Mouse (Mus musculus) hindbrain, postnatal 0 days (tissue): ENCODE measurements around the gene Slc1a7. TPM values are rescaled to one million over a fixed set of nuclear protein-coding genes. Genes with fewer than 3 reads are reported as not detected.
A peak's percentile ranks its signal among the peaks of the same experiment; 100 is the strongest.

ENCODE experiments used
- ATAC-seq: fragments of 200-750 bp; cut with Nextera tagmentation; 2 replicates; pipeline ENCODE4 v1.8.0; 2017; ENCODE audit warnings: mild to moderate bottlenecking, moderate TSS enrichment, moderate library complexity
- DNase-seq: peaks from one replicate; pipeline ENCODE4 v3.0.0-alpha.2; 2015; ENCODE audit warnings: low spot score
- H3K27ac ChIP-seq: fragments of 300-500 bp; sonication (generic); 2 replicates; pipeline ENCODE4 v1.5.1; 2014; ENCODE audit warnings: mild to moderate bottlenecking
- H3K27me3 ChIP-seq: fragments of 300-500 bp; sonication (generic); 2 replicates; pipeline ENCODE4 v1.6.1; 2014; ENCODE audit warnings: low read length, mixed read lengths; ENCODE audit not compliant: insufficient read depth
- H3K36me3 ChIP-seq: fragments of 300-500 bp; sonication (generic); 2 replicates; pipeline ENCODE4 v1.6.1; 2014; ENCODE audit warnings: low read length, mixed read lengths; ENCODE audit not compliant: insufficient read depth
- H3K4me1 ChIP-seq: fragments of 300-500 bp; sonication (generic); 2 replicates; pipeline ENCODE4 v1.6.1; 2014; ENCODE audit warnings: antibody characterized with exemption, low read length, mixed read lengths; ENCODE audit not compliant: insufficient read depth
- H3K4me2 ChIP-seq: fragments of 300-500 bp; sonication (generic); 2 replicates; pipeline ENCODE4 v1.6.1; 2014; ENCODE audit warnings: low read depth, mild to moderate bottlenecking, low read length, moderate library complexity, mixed read lengths
- H3K4me3 ChIP-seq: fragments of 300-500 bp; sonication (generic); 2 replicates; pipeline ENCODE4 v1.5.1; 2014; ENCODE audit warnings: low read length
- H3K9ac ChIP-seq: fragments of 300-500 bp; sonication (generic); replicated peaks from 2 replicates; pipeline ENCODE4 v1.6.1; 2014; ENCODE audit warnings: mild to moderate bottlenecking, low read length, moderate library complexity, mixed read lengths
- H3K9me3 ChIP-seq: fragments of 300-500 bp; sonication (generic); 2 replicates; pipeline ENCODE4 v1.6.1; 2016; ENCODE audit warnings: low read length, mixed read lengths
- CTCF ChIP-seq: IDR thresholded peaks from 2 replicates; pipeline ENCODE4 v1.5.1; 2016; ENCODE audit warnings: antibody characterized with exemption, control low read depth, low read depth
- WGBS: fragments of 180-500 bp; shearing (Covaris S2); extraction: QIAGEN DNeasy Blood & Tissue Kit; methylation state at CpG from one replicate; pipeline ENCODE4 v1.1.7; 2014; 5-methylcytosine and 5-hydroxymethylcytosine counted together
- polyA plus RNA-seq: library from polyadenylated mRNA; unstranded; fragments of >200 nt; fragmentation: Nextera tagmentation; extraction: Ambion mirVana; gene quantifications from 2 replicates; pipeline ENCODE4 v1.2.1, GENCODE M21; 2015
- total RNA-seq: library from RNA; depleted of rRNA; stranded (reverse); fragments of >200 nt; gene quantifications from 2 replicates; pipeline ENCODE4 v1.2.3, GENCODE M21; 2014

Gene Slc1a7
- total and polyA plus RNA-seq, 2 experiments from 2014 or later = 0.05 TPM; not detected in 1

DNA sequence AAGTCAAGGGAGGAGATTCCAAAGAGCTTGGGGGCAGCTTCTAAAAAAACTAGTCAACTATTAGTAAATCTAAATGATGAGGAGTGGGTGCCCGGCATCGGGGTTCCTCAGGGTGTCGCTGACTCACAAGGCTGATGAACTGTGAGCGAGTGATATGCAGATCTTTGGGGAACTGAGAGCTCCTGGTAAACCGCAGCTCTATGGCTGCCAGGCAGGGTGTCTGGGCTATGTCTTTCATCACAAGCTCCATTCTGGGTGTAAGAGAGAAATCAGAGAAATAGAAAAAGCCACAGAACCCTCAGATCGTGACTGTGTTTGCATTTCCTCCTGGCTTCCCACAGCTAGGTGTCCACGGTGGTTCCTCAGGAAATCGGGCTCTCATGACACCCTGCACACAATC is 20.8 kb downstream of the Slc1a7 start:
- DNase-seq (no peak), ATAC-seq (no peak)
- Histone ChIP-seq H3K4me2 (no peak overlapping the region), H3K27ac (no peak overlapping the region), H3K27me3 (no peaks in the 10 kb centered on the region), H3K4me1 (no peaks in the 10 kb centered on the region), H3K36me3 (no peaks in the 10 kb centered on the region), H3K4me3 (no peak overlapping the region), H3K9me3 (no peaks in the 10 kb centered on the region), H3K9ac (no peak overlapping the region)
- WGBS = 70% methylated on average over 8 of the region's 8 CpGs
- no peak for TF ChIP-seq CTCF

DNA sequence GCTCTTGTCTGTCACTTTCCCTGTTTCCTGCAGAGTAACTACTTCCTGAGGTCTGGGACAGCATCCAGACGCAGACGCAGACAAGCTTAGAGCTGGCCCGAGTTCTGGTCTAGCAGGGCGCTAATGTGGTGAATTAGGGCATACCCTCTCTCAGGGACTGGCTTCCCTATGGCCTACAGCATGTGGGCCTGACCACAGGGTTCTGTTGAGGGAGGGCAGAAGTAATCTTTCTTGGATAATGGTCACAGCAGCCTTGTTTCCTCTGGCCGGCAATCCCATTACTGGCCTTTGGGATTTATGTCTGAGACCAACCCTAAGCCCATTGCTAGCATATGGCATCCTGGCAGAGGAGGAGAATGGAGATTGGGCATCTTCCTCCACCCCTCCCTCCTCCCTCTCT is 22.7 kb downstream of the Slc1a7 start:
- ATAC-seq (peak; percentile 52; the same call in 1 of the 2 replicates), DNase-seq (peak; percentile 49)
- Histone ChIP-seq H3K36me3 (no peaks in the 10 kb centered on the region), H3K4me3 (no peak overlapping the region), H3K4me2 (no peak overlapping the region), H3K4me1 (no peaks in the 10 kb centered on the region), H3K9ac (no peak overlapping the region), H3K27ac (no peak overlapping the region; the same call in 1 of the 2 replicates), H3K27me3 (no peaks in the 10 kb centered on the region), H3K9me3 (no peaks in the 10 kb centered on the region)
- no peak for TF ChIP-seq CTCF
- 55% methylated on average over 5 of the region's 5 CpGs for WGBS

DNA sequence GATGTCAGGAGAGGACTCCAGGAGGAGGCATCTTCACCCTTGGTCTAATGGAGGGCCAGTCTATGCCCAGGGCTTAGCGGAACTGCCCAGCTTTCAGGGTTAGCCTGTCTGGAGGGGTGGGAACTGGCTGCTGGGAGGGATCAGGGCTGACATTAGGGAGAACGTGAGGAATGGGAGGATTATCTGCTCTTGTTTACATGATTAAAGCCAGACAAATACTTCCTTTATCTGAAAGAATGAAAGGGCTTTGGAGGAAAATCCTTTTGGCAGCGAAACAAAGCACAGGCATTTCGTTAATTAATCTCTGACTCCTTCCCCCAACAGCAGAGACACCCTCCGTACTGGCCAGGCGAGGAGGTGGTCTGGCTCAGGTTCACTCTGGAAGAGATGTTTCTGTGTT is 23.7 kb downstream of the Slc1a7 start:
- TF ChIP-seq CTCF = no peak
- DNase-seq (no peak), ATAC-seq (no peak)
- H3K9me3 ChIP-seq = no peaks in the 10 kb centered on the region
- H3K4me3 ChIP-seq = no peak overlapping the region
- H3K4me1 ChIP-seq = no peaks in the 10 kb centered on the region
- no peak overlapping the region for H3K9ac ChIP-seq
- H3K27me3 ChIP-seq = no peaks in the 10 kb centered on the region
- H3K4me2 ChIP-seq = no peak overlapping the region
- 21% methylated on average over 6 of the region's 6 CpGs for WGBS
- no peaks in the 10 kb centered on the region for H3K36me3 ChIP-seq
- no peak overlapping the region for H3K27ac ChIP-seq

DNA sequence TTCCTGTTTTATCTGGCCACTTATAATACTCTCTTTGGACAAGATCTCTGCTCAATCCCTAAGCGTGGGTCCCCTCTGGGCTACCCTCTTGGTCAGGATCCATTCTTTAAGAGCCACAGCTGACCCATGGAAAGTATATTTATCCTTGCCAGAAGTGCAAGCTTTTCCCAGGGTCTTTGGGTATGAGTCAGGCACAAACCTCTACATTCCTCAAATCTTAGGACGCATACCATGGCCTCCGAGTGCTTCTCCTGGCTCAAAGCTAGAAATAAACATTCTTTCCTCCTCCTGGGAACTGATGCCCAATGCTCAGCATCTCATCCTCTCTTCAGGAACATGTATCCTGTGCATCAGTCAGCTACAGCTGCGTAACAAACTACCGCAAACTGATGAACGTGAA is 26.9 kb downstream of the Slc1a7 start:
- no peak overlapping the region for H3K4me3 ChIP-seq
- H3K9ac ChIP-seq = no peak overlapping the region
- H3K27ac ChIP-seq = no peak overlapping the region
- no peaks in the 10 kb centered on the region for H3K36me3 ChIP-seq
- 91% methylated on average over 6 of the region's 6 CpGs for WGBS
- H3K9me3 ChIP-seq = no peaks in the 10 kb centered on the region
- no peak for TF ChIP-seq CTCF
- H3K27me3 ChIP-seq = no peaks in the 10 kb centered on the region
- no peaks in the 10 kb centered on the region for H3K4me1 ChIP-seq
- H3K4me2 ChIP-seq = no peak overlapping the region
- ATAC-seq = no peak
- no peak for DNase-seq

DNA sequence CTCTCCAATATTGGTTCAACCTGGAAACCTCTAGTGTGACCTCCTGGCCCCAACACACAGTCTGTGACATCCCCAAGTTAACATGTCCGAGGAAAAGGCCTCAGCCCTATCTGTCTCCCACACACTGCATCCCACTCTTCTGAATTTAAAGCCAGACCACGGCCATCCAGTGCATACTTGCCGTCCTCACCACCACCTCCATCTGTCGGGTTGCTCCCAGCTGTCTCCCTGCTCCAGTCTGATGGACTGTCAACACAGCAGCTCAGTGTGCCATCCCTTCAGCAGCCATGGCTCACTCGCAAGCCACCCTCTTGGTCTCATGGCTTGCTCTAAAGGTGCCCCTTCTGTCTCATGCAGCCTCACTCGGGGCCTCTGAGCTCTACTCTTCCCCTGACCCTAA is 27.6 kb downstream of the Slc1a7 start:
- no peak for ATAC-seq
- Histone ChIP-seq H3K4me2 (no peak overlapping the region), H3K27me3 (no peaks in the 10 kb centered on the region), H3K4me1 (no peaks in the 10 kb centered on the region), H3K27ac (no peak overlapping the region; the same call in 1 of the 2 replicates), H3K36me3 (no peaks in the 10 kb centered on the region), H3K4me3 (no peak overlapping the region), H3K9me3 (no peaks in the 10 kb centered on the region), H3K9ac (no peak overlapping the region)
- TF ChIP-seq CTCF = no peak
- no peak for DNase-seq
- 58% methylated on average over 6 of the region's 6 CpGs for WGBS

DNA sequence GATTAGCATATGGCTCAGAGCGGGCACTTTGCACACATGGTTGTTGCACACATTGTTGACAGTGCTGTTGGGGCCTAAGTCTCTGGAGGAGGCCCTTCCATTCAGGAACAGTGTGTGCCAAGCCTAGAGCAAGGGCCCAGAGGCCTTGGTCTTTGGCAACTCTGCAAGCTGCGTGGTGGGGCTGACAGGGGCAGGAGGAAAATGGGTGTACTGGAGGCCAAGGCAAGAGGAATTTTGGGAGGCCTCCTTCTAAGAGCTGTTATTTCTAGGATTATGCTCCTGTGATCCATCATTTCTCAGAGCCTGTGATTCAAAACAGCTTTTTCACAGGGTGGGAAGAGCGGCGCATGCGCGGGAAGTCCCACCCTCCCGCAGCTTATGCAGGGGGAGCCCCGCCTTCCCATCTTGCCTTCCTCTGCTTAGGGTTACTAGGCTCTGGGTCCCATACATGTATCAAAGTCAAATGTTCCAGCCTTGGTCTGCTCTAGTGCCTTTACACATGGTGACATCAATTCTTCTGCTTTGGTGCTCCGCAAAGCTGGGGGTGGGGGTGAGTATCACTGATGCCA is 28.4 kb downstream of the Slc1a7 start:
- WGBS = 80% methylated on average over 9 of the region's 9 CpGs
- no peak overlapping the region for H3K4me3 ChIP-seq
- no peak for DNase-seq
- TF ChIP-seq CTCF = no peak
- H3K27ac ChIP-seq = no peak overlapping the region; the same call in 1 of the 2 replicates
- H3K4me1 ChIP-seq = no peaks in the 10 kb centered on the region
- H3K36me3 ChIP-seq = no peaks in the 10 kb centered on the region
- no peak for ATAC-seq
- no peaks in the 10 kb centered on the region for H3K9me3 ChIP-seq
- no peak overlapping the region for H3K9ac ChIP-seq
- H3K4me2 ChIP-seq = no peak overlapping the region
- no peaks in the 10 kb centered on the region for H3K27me3 ChIP-seq

DNA sequence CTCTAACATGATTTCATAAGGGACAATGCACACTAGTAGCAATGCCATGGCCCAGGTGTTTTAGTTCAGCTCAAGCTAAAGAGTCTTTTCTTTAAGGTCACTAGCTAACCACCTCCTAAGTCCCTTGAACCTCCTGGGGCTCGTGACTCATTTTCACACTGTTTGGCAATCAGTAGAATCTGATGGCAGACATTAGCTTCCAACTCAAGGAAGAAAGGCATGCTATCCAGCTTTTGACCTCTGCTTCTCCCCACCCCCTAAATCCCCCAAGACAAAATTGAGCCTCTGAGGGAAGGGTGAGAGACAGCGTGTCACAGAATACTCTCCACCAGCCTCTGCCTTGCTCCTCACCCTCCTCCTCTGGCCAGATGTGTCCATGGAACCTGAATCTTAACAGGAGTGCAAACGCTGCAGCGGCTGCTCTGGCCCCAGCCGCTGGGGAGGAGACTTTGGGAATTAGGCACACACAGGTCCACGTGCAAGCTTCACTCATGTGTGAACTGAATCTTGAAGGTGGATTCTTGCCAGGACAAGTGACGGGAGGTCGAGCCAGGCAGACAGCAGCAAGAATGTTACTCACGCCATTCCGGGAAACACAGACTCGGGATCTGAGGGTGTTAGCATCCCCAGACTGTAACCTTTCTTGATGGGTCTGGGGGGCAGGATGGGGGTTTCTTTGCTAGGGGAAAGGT is 30.7 kb downstream of the Slc1a7 start:
- no peak for TF ChIP-seq CTCF
- DNase-seq (peak; percentile 72), ATAC-seq (peak; percentile 56; the same call in 1 of the 2 replicates)
- no peaks in the 10 kb centered on the region for H3K27me3 ChIP-seq
- H3K9ac ChIP-seq = no peak overlapping the region
- H3K4me3 ChIP-seq = no peak overlapping the region
- no peaks in the 10 kb centered on the region for H3K36me3 ChIP-seq
- WGBS = 31% methylated on average over 11 of the region's 11 CpGs
- H3K9me3 ChIP-seq = no peaks in the 10 kb centered on the region
- H3K4me1 ChIP-seq = no peaks in the 10 kb centered on the region
- no peak overlapping the region for H3K4me2 ChIP-seq
- no peak overlapping the region for H3K27ac ChIP-seq
